Mouse (Mus musculus): ENCODE measurements around the gene Prb1.
"Not testable (repeated sequence)": the region's sequence is repeated elsewhere in the genome, so short reads cannot be mapped to it uniquely, and the experiment has no call there.

DNA sequence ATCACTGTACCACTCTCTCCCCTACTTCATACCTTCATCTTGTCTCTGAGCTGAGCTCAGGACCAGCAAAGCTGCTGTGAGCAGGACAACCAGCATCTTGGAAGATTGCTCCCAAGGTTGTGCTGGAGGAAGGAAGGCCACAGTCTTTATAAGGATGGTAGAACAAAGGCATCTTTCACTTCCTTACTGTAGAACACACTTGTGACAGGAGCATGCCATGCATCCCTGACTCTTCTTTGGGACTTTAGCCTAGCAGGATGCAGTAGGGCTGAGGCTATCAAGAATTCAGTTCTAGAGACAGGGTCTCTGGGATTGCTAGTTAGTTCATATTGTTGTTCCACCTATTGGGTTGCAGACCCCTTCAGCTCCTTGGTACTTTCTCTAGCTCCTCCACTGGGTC is at the start of gene Prb1:
- not testable (repeated sequence) for TF ChIP-seq CTCF (IDR thresholded peaks at IDR 0.05; ENCODE audit: control insufficient read depth, insufficient read depth, low read length); POLR2A (IDR thresholded peaks at IDR 0.05; ENCODE audit: borderline replicate concordance, control insufficient read depth, low read depth, low read length)

Measured in bone marrow, adult 2 months (tissue).